Mouse (Mus musculus): ENCODE measurements around the gene F8. TPM values are rescaled to one million over a fixed set of nuclear protein-coding genes. Genes with fewer than 3 reads are reported as not detected.

F8 gene
- 0.98 and 1.5 TPM in 2 replicates for polyA plus RNA-seq (2021; fragmentation: Nextera tagmentation)
- long read RNA-seq, experiment 1, partial matches to known transcripts: 0 of 2 reads
- long read RNA-seq, experiment 1, other reads (novel, unspliced or antisense): 2 of 2 reads
- long read RNA-seq, experiment 2, partial matches to known transcripts: 1 of 5 reads
- long read RNA-seq, experiment 2, other reads (novel, unspliced or antisense): 4 of 5 reads

DNA sequence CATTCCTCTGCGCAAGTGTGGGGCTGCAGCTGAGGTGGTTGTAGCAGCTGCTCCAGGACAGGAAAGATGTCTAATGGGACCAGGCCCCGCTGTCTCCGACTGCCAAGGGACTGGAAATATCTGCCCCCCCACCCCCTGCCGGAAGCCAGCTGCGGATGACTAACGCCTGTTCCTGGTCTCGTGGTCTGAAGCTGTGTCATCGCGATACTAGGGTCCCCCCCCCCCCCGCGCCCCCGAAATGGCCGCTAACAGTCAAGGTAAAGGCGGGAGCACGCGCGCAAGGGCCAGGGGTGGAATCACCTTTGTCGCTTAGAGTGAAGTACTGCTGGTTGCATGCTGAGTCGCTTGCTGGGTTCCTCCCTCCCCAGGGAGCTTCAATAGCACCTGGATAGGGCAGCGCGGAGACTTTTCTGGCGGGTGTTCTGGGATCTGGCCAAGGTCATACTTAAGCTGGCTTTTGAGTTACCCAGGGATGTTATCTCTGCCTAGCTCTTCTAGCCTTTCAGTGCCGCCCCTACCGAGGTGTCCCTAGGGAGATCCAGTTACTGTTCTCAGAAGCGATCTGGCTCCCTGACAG is at the start of gene F8, which contains the start of gene Fundc2:
F8 (minus strand) TSS at position 421 of the 577 bp plus-strand sequence.
Fundc2 (plus strand) TSS at position 205 of the 577 bp plus-strand sequence.

DNA sequence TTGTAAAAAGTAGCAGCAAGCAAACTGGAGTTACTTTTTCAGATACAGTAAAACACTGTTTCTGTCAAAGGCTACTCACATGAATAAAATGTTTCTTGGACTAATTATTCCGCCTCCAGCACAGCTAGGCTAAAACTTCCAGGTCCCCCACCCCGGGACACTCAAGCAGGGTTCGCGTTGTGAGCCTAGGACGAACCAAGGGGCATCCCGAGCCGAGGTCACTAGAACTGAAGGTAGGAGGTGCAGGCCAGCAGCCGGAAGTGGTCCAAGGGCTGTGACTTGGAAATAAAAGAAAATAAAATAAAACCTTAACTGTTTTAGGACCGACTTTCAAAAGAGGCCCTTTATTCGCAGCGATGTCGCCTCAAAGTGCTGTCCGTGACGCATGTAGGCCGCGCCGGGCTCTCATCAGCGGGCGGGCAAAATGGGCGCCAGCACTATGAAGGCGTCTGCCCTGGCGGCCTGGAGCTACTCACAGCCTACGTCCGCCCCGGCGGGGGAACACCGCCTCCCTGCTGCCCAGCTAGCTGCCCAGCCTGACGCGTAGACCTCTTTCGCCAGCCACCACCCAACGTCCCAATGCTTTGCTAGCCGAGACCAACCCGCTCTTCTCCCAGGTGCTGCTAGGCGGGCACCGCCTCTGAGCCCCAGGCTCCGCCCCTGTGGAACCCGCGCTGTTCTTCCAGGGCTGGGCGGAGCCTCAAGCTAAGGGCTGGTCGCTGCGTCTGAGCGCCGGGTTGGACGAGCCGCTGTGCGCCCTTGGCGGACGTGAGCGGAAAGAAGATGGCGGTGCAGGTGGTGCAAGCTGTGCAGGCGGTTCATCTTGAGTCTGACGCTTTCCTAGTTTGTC is 33.7 kb upstream of the F8 start, which contains the start of the genes Cmc4, Mtcp1 and Brcc3:
Cmc4 (minus strand) TSS at position 649 of the 850 bp plus-strand sequence.
Mtcp1 (minus strand) TSS at position 653 of the 850 bp plus-strand sequence.
Brcc3 (plus strand) TSS at position 693 of the 850 bp plus-strand sequence.

GRCm38 (mm10) chrX:75163670-75164069 is 218.7 kb downstream of the F8 start, which contains the start of gene Smim9:
Smim9 (minus strand) TSS chrX:75163770.

GRCm38 (mm10) chrX:75130467-75131160 is 251.8 kb downstream of the F8 start, which contains the start of gene Mpp1:
Mpp1 (minus strand) TSS chrX:75131016.

Other genes with a start within 250 kb of the F8 start
- gene Smim9, start 218.8 kb downstream of the F8 start, polyA plus RNA-seq (2021; fragmentation: Nextera tagmentation): not detected in 2 replicates
- 31.9 and 34.2 TPM in 2 replicates for gene Fundc2, start 216 bp downstream of the F8 start, polyA plus RNA-seq (2021; fragmentation: Nextera tagmentation)
- 24.1 and 25.9 TPM in 2 replicates for gene Cmc4, start 34.0 kb upstream of the F8 start, polyA plus RNA-seq (2021; fragmentation: Nextera tagmentation)
- 1.4 TPM in 2 replicates for gene Mtcp1, start 34.0 kb upstream of the F8 start, polyA plus RNA-seq (2021; fragmentation: Nextera tagmentation)
- 62.0 and 81.2 TPM in 2 replicates for gene Brcc3, start 34.0 kb upstream of the F8 start, polyA plus RNA-seq (2021; fragmentation: Nextera tagmentation)
- gene Vbp1, start 131.7 kb upstream of the F8 start, polyA plus RNA-seq (2021; fragmentation: Nextera tagmentation): 115 and 118 TPM in 2 replicates
- 25.1 and 29.1 TPM in 2 replicates for gene Rab39b, start 195.6 kb upstream of the F8 start, polyA plus RNA-seq (2021; fragmentation: Nextera tagmentation)